In the genomic region with DNA sequence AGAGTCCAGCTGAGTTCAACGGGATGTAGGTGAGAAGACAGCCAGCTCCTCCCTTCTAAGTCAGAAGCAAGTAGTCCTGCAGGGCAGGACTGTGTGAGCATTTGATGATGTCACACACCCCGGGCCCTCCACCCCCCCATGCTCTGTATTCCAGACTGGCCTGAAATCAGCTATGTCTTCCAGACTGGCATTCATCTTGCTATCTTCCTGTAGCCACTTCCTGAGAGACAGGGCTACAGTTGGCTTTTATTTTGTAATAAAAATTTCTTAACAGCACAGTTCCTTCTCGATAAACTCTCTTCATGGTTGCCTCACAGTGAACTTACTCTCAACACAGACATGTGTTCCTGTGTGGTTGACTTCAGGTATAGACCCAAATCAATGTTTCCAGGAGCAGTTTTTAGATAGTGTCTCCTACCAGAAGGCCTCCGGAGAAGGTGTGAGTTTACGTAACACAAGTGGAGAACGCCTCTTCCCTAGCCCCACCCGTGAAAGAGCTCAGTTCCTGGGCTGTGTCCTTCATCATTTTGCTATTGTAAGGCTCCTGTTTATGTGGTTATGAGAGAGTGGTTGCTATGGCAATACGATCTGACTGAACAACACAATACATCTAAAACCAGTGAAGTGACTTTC, we compare ENCODE assay signal across 17 mouse cellular contexts. TPM values are rescaled to one million over a fixed set of nuclear protein-coding genes. Genes with fewer than 3 reads are reported as not detected.
A peak's percentile ranks its signal among the peaks of the same experiment; 100 is the strongest.
DNase-seq lines count a peak whose midpoint lies in the region; ATAC-seq and TF ChIP-seq lines count a peak whose summit lies in the region.
"Had no signal": no experiment of that assay in that cellular context is flagged by ENCODE, and none has a peak within 500 bp of the region (broad histone marks: within the 10 kb centered on the region; RNA-seq: fewer than 3 reads in every experiment).

No protein-coding gene starts in this region.

- H3K27ac ChIP-seq in forebrain, postnatal 0 days (ENCODE audit: low read depth, low read length): no peak overlapping the region
- H3K27ac ChIP-seq in forebrain, embryonic 15.5 days (replicated peaks): no peak overlapping the region
- peak overlapping the region; percentile 53; the same call in 1 of the 2 replicates for H3K27ac ChIP-seq in liver, postnatal 0 days (ENCODE audit: low read depth)
- no peak overlapping the region for H3K27ac ChIP-seq in liver, embryonic 12.5 days
- H3K27ac ChIP-seq in bone marrow, adult 2 months (ENCODE audit: control insufficient read depth, insufficient read depth, low read depth, low read length, poor library complexity): peak overlapping the region; percentile 71
- H3K27ac ChIP-seq: forebrain, embryonic 12.5 days; limb, embryonic 13.5 days; stomach, postnatal 0 days had no signal

- H3K27me3 ChIP-seq in forebrain, postnatal 0 days (ENCODE audit: insufficient read depth, low read length): no peaks in the 10 kb centered on the region
- H3K27me3 ChIP-seq in forebrain, embryonic 15.5 days: no peaks in the 10 kb centered on the region
- H3K27me3 ChIP-seq in liver, postnatal 0 days (ENCODE audit: insufficient read depth, low read length): no peaks in the 10 kb centered on the region
- no peaks in the 10 kb centered on the region for H3K27me3 ChIP-seq in liver, embryonic 12.5 days (replicated peaks)
- H3K27me3 ChIP-seq: forebrain, embryonic 12.5 days; limb, embryonic 13.5 days had no signal

- intact Hi-C loops in left cerebral cortex, postnatal 25 days (cut with DNase I): no loop called here

- ATAC-seq in forebrain, postnatal 0 days: peak; percentile 79
- ATAC-seq in forebrain, embryonic 15.5 days (replicated peaks): no peak
- no peak for ATAC-seq in liver, postnatal 0 days
- ATAC-seq in liver, embryonic 12.5 days: no peak
- ATAC-seq in erythroblast, adult 5-6 weeks (replicated peaks; ENCODE audit: low FRiP score, poor library complexity, severe bottlenecking): no peak

- H3K9me3 ChIP-seq in forebrain, postnatal 0 days (ENCODE audit: low read length): no peaks in the 10 kb centered on the region
- H3K9me3 ChIP-seq in forebrain, embryonic 15.5 days: no peaks in the 10 kb centered on the region
- H3K9me3 ChIP-seq in liver, postnatal 0 days (ENCODE audit: low read length): no peaks in the 10 kb centered on the region
- no peaks in the 10 kb centered on the region for H3K9me3 ChIP-seq in liver, embryonic 12.5 days (replicated peaks)
- H3K9me3 ChIP-seq: forebrain, embryonic 12.5 days; heart, embryonic 12.5 days; limb, embryonic 13.5 days had no signal

- no peak overlapping the region for H3K4me2 ChIP-seq in forebrain, postnatal 0 days (ENCODE audit: low read depth)
- H3K4me2 ChIP-seq in forebrain, embryonic 15.5 days (replicated peaks): no peak overlapping the region
- H3K4me2 ChIP-seq in liver, postnatal 0 days (ENCODE audit: low read depth, low read length): no peak overlapping the region
- H3K4me2 ChIP-seq in liver, embryonic 12.5 days: no peak overlapping the region
- H3K4me2 ChIP-seq: forebrain, embryonic 12.5 days; heart, embryonic 12.5 days; limb, embryonic 13.5 days had no signal

- H3K4me3 ChIP-seq in forebrain, postnatal 0 days (ENCODE audit: low read depth, low read length): no peak overlapping the region
- no peak overlapping the region for H3K4me3 ChIP-seq in forebrain, embryonic 15.5 days
- no peak overlapping the region for H3K4me3 ChIP-seq in liver, postnatal 0 days (ENCODE audit: low read depth, low read length)
- H3K4me3 ChIP-seq in liver, embryonic 12.5 days: no peak overlapping the region
- no peak overlapping the region for H3K4me3 ChIP-seq in bone marrow, adult 2 months (replicated peaks; ENCODE audit: control insufficient read depth, low read depth, low read length)
- H3K4me3 ChIP-seq: forebrain, embryonic 12.5 days; heart, embryonic 12.5 days; limb, embryonic 13.5 days had no signal

- 75% methylated on average over 8 of the region's 8 CpGs for WGBS in forebrain, postnatal 0 days
- WGBS in forebrain, embryonic 15.5 days: 85% methylated on average over 8 of the region's 8 CpGs
- 57% methylated on average over 8 of the region's 8 CpGs for WGBS in liver, postnatal 0 days (ENCODE audit: insufficient replicate concordance)
- 59% methylated on average over 8 of the region's 8 CpGs for WGBS in liver, embryonic 12.5 days (ENCODE audit: insufficient replicate concordance)
- WGBS in bone marrow, adult 2 months: 19% methylated on average over 8 of the region's 8 CpGs

- no peaks in the 10 kb centered on the region for H3K36me3 ChIP-seq in forebrain, postnatal 0 days (ENCODE audit: insufficient read depth)
- no peaks in the 10 kb centered on the region for H3K36me3 ChIP-seq in forebrain, embryonic 15.5 days
- H3K36me3 ChIP-seq in liver, postnatal 0 days (replicated peaks; ENCODE audit: insufficient read depth, low read length): no peaks in the 10 kb centered on the region
- no peaks in the 10 kb centered on the region for H3K36me3 ChIP-seq in liver, embryonic 12.5 days
- H3K36me3 ChIP-seq: forebrain, embryonic 12.5 days; heart, embryonic 12.5 days; limb, embryonic 13.5 days had no signal

- no peak overlapping the region for H3K9ac ChIP-seq in forebrain, postnatal 0 days
- no peak overlapping the region for H3K9ac ChIP-seq in forebrain, embryonic 15.5 days (replicated peaks)
- H3K9ac ChIP-seq in liver, postnatal 0 days (replicated peaks): no peak overlapping the region
- H3K9ac ChIP-seq in liver, embryonic 12.5 days: no peak overlapping the region
- H3K9ac ChIP-seq: forebrain, embryonic 12.5 days; heart, embryonic 12.5 days; limb, embryonic 13.5 days had no signal

- no peak for TF ChIP-seq POLR2A in bone marrow, adult 2 months (IDR thresholded peaks at IDR 0.05; ENCODE audit: borderline replicate concordance, control insufficient read depth, low read depth, low read length)

- peak; percentile 32 for DNase-seq in forebrain, postnatal 0 days
- no peak for DNase-seq in liver, postnatal 0 days
- DNase-seq in left cerebral cortex, postnatal 25 days (ENCODE audit: low spot score in 2 of 2): peak; percentile 49 to 74
- DNase-seq in thymus, postnatal 25 days: no peak
- DNase-seq: adrenal gland, adult 2 months; gastrocnemius, postnatal 36 days; heart, postnatal 4 days; kidney, adult 18-20 months; lung, adult 18-20 months had no signal

- no peak for TF ChIP-seq EP300 in liver, postnatal 0 days (IDR thresholded peaks at IDR 0.05; ENCODE audit: low read depth)

- TF ChIP-seq CTCF in forebrain, postnatal 0 days (IDR thresholded peaks at IDR 0.05; ENCODE audit: low read depth): no peak
- TF ChIP-seq CTCF in liver, postnatal 0 days (IDR thresholded peaks at IDR 0.05; ENCODE audit: low read depth): no peak
- TF ChIP-seq CTCF in bone marrow, adult 2 months (IDR thresholded peaks at IDR 0.05; ENCODE audit: control insufficient read depth, insufficient read depth, low read length): no peak

- H3K4me1 ChIP-seq in forebrain, postnatal 0 days (ENCODE audit: insufficient read depth): no peaks in the 10 kb centered on the region; the same call in 1 of the 2 replicates
- no peaks in the 10 kb centered on the region for H3K4me1 ChIP-seq in forebrain, embryonic 15.5 days
- 0 out of 2 replicates have a peak, but pooled peaks cover 2% of the 10 kb centered on the region for H3K4me1 ChIP-seq in liver, postnatal 0 days (ENCODE audit: insufficient read depth)
- no peaks in the 10 kb centered on the region for H3K4me1 ChIP-seq in liver, embryonic 12.5 days
- H3K4me1 ChIP-seq in bone marrow, adult 2 months (ENCODE audit: control insufficient read depth, insufficient read depth, low read length): peaks cover 4% of the 10 kb centered on the region
- H3K4me1 ChIP-seq: forebrain, embryonic 12.5 days; heart, embryonic 12.5 days had no signal

RNA-seq across cellular contexts. Expression of a gene that starts 38.5 kb away (rescaled TPM):
- 11.8 and 15.8 TPM in 2 replicates for total RNA-seq in forebrain, postnatal 0 days (2014; rRNA removed)
- 7.9 and 12.0 TPM in 2 replicates for polyA plus RNA-seq in forebrain, postnatal 0 days (2015; fragmentation: Nextera tagmentation; extraction: Ambion mirVana)
- 5.8 TPM in 2 replicates for polyA plus RNA-seq in forebrain, embryonic 15.5 days (2015; fragmentation: Nextera tagmentation; extraction: Ambion mirVana)
- polyA plus RNA-seq in liver, postnatal 0 days (2015; fragmentation: Nextera tagmentation; extraction: Ambion mirVana): 0.93 and 1.1 TPM in 2 replicates
- 0.89 and 0.91 TPM in 2 replicates for polyA plus RNA-seq in liver, embryonic 12.5 days (2016; fragmentation: Nextera tagmentation; extraction: Ambion mirVana)
- 4.9 and 12.8 TPM in 2 replicates for polyA plus RNA-seq in bone marrow, adult 2 months (2011; ENCODE audit: insufficient read depth, insufficient read length, low replicate concordance, missing spikeins)
- total RNA-seq in left cerebral cortex, postnatal 25 days (2021): 10 to 100 TPM; 47.4 to 54.7 TPM
- total RNA-seq in erythroblast, adult 5-6 weeks (2015; ENCODE audit: low replicate concordance): 10.0 and 10.2 TPM in 2 replicates
- 3.1 and 7.7 TPM in 2 replicates for total RNA-seq in erythroblast, adult 5-6 weeks (2017; ENCODE audit: low replicate concordance)

Comparison
In these comparisons a context has a peak if more than half of its experiments do, and no peak if none do; other contexts are left out.
1. H3K27ac ChIP-seq: peak in liver, postnatal 0 days (single experiment) and bone marrow, adult 2 months (single experiment); none in forebrain, postnatal 0 days (single experiment), forebrain, embryonic 15.5 days (single experiment) and liver, embryonic 12.5 days (single experiment).
2. DNase-seq: peak in forebrain, postnatal 0 days (single experiment) and left cerebral cortex, postnatal 25 days (2 of 2); none in liver, postnatal 0 days (single experiment) and thymus, postnatal 25 days (single experiment).